Mouse (Mus musculus): ENCODE measurements around the gene Gulp1.

The Gulp1 gene

DNA sequence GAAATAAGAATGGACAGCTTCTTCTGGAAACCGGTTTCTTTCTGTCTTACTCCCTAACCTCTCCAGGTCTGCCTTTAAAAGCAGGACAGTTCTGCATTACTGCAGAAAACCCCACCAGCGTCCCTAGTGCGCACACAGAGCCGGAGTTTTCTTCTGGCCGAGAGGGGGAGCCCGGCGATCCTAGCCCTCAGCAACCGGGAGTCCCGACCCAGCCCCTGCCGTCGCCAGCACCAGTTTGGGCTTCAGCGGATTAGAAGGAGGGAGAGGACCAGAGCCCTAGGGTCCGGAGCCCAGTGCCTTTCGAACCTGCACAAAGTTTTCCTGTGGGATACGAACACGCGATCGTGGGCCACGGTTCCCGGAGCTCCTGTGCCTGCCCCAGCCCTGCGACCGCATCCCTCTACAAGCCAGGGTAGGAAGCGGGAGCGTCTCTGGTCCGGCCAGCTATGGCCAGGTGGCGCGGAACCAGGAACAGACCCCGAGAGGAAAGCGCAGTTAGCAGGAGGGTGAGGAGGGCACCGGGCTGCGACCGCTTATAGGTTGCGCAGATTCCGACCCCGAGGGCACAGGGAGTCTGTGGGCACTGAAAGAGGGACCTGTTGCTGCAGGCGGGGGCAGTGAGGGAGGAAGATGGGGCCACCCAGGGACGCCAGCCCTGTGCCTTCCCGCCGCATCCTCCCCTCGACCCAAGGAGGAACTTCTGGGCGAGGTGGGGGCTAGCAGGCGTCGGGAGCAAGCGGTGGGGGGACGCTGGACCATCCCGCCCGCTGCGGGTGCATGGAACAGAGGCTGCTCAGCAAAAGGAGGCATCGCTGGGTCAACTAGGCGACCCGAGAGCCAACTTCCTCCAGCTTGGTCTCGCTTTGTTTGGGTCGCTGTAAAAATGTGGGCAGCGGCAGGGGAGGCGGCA lies at the start of gene Gulp1:
Gene Gulp1 (plus strand): TSS at position 51 of the 910 bp plus-strand sequence.
- DNase-seq (ENCODE audit: low spot score in 2 of 2), result peak; percentile 64 to 75

DNA sequence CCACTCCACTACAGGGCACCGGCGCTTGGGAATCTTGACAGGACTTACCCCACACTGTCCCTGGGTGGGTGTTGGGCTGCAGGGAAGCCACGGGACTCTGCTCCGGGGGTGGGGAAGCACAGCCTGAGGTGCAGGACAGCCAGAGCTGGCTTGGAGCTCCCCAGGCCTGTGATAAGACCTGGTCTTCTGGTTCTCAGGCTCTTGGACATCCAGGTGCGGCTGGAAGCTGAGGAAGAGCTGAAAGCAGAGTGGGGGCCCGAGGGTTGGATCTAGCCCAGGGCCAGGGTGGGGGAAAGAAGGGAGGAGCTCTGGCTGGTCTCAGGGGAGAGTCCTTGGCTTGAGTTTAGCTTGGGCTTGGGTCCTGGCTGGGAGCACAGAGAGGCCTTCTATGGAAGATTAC lies 1.1 kb upstream of the Gulp1 start:
- DNase-seq (ENCODE audit: low spot score in 2 of 2), result no peak

DNA sequence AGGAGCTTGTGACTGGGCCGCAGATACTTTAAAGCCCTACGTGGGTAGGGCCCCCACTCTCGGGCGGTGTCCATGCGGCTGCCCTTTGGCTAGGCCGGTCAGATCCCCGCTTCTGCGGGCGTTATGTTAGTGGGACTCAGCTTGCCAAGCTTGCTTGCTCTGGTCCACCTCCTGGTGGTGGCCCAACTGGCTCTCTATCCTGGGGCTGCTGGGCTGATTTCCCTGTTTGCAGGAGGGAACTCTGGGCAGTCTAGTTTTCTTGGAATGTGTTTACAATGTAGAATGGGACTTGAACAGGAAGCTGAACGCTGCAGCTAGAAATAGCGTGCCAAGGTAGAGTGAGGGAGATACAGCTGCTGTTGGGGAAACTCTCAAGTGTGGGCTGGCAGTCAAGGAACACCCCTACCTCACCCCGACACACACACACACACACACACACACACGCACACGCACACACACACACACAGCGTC lies 1.1 kb downstream of the Gulp1 start:
- peak; percentile 38 to 46 for DNase-seq (ENCODE audit: low spot score in 2 of 2)

DNA sequence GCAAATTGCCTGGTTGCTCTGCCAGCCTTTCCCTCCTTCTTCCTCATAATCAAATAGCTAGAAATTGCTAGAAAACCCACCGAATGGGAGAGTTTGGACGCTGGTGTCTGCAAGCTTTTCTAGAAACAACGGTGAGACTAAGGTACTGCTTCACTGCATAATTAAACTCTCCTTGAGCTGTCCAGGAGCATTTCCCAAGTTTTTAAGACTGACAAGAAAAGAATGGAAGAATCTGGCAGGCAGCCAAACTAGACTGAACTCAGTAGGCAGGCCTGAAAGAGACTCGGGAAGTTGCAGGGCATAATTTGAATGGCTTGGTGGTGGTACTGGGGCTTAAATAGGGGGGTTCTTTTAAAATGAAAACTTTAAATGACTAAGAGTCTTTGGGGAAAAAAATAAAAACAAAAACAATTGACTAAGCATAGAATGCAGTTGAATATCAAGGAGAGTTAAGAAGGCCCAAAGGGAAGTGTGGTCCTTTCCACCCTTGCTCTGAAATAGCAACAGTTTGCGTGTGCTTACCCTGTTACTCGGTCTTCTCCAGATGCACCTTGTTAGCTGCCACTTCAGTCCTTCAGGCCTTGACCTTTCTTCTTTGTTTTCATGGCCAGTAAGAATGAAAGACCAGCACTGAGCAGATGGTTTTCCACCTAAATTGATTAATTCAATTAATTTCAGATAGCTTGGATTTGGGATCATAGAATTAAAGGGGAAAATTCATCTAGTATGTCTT lies 2.0 kb downstream of the Gulp1 start:
- peak; percentile 56 for DNase-seq (ENCODE audit: low spot score in 2 of 2)

DNA sequence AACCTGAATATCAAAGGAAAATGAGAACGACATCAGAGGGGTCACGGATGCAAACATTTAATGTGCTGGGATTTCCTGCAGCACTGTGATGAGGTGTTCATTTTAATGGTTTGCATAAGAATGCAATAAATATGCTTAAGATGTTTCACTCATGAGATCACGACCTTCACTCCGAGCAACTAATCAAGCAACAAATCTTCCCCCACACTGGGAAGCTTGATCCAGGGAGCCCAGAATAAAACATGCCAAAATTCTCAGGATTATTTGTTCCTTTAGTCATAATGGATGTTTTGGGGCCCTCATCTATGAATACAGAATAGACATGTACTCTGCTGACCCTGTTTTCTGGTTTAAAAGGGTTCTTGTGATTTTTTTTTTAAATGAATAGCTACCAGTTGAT lies 16.1 kb downstream of the Gulp1 start:
- no peak for DNase-seq (ENCODE audit: low spot score in 2 of 2)

DNA sequence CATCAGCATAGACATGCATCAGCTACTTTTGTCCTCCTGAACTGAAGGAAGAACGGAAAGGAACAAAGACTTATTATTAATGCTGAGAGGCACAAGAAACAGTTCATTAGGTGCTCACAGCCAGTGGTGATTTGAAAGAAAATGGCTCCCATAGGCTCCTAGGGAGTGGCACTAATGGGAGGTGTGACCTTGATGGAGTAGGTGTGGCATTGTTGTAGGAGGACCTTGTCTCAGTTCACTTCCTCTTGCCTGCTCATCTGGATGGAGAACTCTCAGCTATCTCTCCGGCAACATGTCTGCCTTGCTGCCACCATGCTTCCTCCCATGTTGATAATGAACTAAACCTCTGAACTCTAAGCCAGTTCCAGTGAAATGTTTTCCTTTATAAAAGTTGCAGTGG lies 17.0 kb downstream of the Gulp1 start:
- no peak for DNase-seq (ENCODE audit: low spot score in 2 of 2)

DNA sequence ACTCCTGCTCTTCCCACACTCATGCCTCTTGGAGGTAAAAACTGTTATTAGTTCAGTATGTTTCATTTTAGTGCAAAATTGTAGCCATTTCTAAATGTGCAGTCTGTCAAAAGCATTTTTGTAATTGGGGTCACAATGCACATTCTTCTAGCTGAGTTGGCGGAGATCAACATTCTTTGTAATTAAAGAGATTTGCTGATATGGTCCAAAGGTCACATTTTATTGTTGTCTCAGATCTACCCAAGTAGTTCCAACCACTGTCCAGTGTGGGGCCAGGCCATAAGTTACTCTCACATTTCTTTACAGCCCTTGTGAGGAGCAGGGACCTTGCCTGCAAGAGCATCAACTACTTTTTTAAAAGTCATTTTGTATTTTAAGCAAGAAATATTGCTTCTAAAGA lies 24.7 kb downstream of the Gulp1 start:
- no peak for DNase-seq (ENCODE audit: low spot score in 2 of 2)

DNA sequence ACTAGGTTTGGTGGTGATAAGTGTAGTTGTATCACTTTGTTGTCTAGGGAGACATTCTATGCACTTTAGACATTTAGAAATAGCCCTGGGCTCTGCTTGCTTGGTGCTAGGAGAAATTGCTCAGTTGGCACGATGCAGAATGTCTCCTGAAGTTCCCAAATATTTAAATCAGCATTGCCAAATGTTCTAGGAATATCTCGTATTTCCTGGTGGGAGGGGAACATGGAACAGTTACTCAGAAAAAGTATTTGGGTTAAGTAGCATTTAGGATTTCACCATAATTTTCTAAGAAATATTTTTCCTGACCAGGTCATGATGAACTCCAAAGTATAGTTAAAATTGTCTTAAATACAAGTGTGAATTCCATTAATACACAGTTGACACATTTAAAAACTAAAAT lies 25.3 kb downstream of the Gulp1 start:
- no peak for DNase-seq (ENCODE audit: low spot score in 2 of 2)

DNA sequence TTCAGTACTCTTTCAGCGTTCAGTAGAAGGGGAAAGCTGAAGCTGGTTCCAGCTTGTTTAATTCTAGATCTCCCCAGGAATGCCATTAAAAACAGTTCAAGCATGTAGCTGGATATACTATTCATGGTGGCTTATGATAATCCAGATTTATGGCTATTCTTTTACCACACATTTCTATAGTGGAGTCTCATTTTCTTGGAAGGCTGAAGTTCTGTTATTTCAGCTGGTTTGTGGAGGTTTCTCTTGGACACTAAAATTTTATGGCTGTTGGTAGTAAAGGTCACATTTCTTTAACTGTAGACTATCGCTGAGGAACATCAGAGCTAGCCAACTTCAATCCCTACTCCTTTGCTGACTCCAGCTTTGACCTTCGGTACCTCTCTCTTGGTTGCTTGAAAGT lies 29.1 kb downstream of the Gulp1 start:
- DNase-seq (ENCODE audit: low spot score in 2 of 2), result no peak

DNA sequence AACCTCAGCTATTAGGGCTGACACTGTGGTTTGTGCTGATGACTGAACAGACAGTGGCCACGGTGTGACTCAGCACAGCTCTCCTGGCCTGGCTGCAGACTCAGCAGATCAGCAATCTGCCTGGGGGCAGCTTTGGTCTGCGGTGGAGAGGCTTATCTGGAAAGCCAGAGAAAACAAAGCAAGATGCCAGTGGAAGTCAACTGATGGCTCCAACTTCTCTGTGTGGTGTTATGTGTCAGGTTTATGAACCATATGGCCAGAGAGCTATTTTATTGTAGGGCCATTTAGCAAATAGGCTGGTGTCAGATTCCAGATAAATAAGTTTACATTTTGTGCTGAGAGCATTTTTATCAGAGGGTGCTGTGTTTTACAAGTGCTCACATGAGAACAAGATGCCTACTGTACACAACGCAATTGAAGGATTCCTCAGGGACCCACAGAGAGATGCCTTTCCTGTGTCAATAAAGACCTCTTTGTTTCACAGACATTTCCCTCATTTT lies 33.6 kb downstream of the Gulp1 start:
- no peak for DNase-seq (ENCODE audit: low spot score in 2 of 2)

DNA sequence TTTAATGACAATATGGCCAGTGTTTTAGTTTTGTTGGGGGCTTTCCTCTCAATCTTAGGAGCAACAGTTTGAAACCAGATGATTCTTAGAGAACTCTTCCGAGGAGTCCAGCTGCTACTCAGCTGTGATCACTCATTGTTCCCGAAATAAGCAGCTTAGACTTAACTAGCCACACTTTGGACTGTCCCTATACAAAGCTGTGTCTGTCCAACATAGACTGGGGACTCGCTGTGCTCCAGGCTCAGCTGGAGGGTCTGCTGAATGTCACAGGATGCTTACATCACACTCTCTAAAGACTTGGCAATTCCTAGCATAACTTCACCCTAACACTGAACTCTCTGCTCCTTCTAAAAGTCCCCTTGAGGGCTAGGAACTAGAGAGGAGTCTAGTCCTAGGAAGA lies 40.4 kb downstream of the Gulp1 start:
- no peak for DNase-seq (ENCODE audit: low spot score in 2 of 2)

DNA sequence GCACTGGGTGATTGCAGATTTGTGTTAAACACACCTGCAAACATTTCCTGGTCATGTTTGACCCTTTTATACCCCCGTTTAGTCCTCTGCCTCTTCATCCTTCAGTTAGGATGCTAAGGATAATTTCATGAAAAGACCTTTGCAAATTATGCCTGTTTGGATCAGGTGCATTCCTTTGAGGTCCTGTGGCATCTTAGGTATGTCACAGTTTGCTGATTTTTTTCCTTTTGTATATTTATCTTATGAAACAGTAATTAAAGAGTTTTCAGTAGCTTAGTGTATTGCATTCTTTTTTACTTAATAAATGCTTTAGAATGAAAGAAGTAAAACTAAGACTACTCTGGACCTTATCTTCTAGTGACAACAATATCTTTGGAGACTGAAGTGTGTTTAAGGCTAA lies 41.8 kb downstream of the Gulp1 start:
- DNase-seq (ENCODE audit: low spot score in 2 of 2), result no peak

DNA sequence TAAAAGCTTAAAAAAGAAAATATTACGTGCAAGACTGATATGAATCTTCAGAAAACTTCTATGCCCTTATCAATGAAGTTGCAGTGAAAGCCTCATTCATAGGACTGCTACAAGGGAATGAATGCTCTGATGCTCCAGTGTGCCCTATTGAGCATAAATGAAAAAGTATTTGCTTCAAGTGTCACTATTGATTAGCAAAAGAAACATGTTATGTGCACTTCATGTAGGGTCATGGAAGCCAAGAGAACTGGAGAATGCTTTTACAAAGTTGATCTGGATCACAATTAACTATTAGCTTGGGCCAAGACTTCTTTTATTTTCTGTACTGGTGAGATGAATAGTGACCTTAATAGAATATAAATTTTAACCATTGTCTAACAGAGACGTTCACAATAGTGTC lies 47.0 kb downstream of the Gulp1 start:
- DNase-seq (ENCODE audit: low spot score in 2 of 2), result no peak

DNA sequence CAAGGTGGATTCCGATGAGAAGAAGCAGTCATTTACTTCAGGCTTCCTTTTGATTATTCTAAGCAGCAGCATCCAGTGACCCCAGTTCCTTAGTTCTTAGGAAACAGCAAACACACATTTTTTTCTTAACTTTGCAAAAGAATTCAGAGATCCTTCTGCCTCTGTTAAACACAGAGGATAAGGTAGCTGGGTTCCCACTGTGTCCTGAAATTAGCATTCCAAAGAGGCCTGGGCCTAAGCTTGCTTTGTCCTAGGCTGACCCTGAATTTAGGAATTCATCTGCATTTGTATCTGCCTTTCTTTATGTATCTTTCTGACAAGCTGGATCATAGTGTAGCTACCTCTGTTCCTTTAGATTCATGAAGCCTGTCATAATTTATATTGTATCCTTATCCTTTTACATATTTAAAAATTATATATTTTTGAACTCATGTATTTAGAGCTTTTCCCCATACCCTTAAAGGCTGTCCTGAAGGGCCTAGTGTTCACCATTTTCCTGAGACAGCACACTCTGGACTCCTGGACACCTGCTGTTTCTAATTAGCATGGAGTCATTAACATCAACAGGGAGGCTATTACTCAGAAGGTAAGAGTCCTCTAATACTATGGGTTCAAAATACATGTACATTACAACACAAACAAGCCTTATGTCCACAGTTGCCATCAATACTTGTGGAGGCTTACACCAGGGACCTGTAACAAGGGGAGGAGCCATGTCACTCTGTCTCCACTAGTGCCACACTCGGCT lies 62.2 kb downstream of the Gulp1 start:
- DNase-seq (ENCODE audit: low spot score in 2 of 2), result no peak

DNA sequence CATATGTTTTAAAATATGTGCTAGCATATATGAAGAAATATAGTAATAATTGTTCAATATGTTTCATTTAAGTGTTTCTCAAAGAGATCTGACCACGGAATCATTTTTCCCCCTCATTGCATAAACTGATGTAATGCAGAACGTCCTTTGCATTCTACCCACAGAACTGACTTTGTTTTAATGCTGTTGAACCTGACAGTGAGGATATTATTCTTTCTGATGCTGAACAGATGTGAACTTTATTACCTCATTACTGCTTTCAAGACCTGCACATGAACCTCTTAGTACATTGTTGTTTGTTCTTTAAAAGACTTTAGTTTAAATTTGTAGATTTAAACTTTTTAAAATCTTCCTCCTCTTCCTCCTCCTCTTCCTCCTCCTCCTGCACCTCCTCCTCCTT lies 67.4 kb downstream of the Gulp1 start:
- DNase-seq (ENCODE audit: low spot score in 2 of 2), result no peak

DNA sequence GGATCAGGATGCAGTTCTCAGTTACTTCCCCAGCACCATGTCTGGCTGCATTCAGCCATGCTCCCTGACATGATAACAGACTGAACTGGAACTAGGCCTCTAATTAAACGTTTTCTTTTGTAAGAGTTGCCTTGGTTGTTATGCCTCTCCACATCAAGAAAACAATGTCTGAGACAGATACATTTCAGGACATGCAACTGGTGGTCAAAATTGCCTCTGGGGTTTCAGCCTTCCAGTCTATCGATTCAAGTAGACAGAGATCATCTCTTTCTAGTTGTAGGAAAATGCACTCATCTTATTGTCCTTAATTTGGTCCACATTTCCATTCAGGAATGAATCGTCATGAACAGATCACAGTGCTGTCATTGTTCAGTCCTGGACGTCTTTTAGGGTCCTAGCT lies 83.2 kb downstream of the Gulp1 start:
- DNase-seq (ENCODE audit: low spot score in 2 of 2), result no peak

DNA sequence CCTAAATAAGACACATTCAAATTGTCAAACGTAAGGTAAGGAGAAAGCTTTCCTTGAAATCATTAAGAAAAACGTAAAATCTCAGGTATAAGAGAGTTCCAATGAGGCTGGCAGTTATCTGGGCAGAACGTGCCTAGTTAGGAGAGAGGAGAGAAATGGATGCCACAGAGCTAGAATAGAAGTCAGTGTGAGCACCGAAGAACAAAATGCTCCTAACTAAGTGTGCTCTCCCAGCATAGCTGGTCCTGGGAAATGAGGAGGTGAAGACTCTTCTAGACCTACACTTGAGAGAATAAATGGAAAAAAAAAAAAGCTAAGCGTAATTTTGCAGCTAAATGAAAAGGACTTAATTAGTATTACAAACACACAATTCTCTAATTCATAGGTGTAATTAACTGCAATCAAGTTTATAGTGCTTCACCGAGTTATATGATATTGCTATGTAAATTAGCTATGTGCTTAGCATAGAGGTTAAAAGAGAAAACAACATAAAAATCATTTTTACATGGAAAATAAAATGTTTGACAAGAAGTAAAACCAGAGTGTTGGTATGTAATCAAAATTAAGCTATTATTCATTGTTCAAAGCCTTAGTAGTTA lies 94.5 kb downstream of the Gulp1 start:
- DNase-seq (ENCODE audit: low spot score in 2 of 2), result no peak

DNA sequence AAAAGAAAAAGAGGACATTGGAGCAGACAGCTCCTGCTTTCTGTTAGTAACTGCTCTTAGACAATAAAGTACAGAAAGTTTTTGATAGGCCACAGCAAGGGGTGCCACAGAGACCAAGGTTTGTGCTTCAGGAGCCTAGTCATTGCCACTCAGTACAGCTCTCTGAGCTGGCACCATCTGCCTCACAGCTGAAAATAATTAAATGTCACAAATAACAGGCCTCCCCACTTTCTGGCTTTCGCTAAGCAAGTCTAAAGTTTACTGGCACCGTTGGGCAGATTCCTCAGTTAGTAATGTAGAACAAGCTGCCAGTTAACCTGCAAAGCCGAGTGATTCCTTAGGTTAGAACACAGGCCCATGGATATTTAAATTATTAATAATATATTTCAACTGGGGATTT lies 127.7 kb downstream of the Gulp1 start:
- DNase-seq (ENCODE audit: low spot score in 2 of 2), result no peak

DNA sequence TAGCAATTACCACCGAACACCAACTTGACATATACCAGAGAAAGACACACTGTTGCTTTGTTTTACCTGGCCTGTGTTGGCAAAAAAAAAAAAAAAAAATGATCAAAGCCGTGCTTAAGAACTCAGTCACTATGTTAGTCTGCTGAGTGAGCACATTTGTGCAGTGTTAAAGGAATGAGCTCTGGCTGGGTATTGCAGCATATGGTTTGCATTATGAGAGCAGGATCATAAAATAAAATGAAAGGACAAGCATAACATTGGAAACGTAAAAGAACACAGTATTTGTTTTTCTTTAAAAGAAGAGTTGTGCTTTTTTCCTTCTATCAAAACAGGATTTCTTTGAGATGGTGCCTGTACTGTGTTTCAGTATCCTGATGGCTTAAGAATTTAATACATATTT lies 128.1 kb downstream of the Gulp1 start:
- DNase-seq (ENCODE audit: low spot score in 2 of 2), result no peak

DNA sequence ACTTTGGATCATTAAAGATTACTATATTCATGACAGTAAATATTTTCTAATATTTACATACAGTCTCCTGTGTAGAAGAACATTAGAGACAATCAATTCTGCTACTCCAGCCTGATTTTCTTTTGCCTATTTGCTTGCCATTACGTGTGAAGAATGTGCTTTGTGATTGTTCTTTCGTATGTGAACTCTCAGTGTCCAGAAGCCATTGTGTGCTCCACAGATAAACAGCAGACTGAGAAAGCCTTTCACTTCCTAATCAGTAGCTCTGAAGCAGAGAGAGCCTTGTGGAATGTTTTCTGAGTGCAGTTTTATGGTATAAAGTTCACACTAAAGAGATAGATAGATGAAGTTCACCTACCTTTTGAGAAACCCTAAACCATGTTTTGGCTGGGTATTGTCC lies 131.2 kb downstream of the Gulp1 start:
- no peak for DNase-seq (ENCODE audit: low spot score in 2 of 2)

DNA sequence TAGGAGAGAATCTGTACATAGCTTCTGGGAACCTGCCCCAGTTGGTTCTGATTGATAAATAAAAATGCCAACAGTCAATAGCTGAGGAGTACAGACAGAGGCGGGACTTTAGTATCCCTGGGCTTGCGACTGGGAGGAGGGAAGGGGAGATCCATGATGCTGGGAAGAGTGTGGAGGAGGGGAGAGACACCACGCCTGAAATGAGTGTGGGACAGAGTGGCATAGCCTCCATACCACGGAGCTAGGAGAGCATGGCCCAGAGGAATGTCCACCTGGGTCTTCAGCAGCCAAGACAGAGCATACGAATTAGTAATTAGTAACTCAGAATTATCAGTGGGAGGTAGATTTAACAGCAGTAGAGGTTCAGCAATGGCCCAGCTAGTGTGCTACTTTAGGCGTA lies 132.4 kb downstream of the Gulp1 start:
- no peak for DNase-seq (ENCODE audit: low spot score in 2 of 2)
